Mouse (Mus musculus) kidney, postnatal 0 days (tissue): ENCODE results near the gene Pxk. TPM values are rescaled to one million over a fixed set of nuclear protein-coding genes. Genes with fewer than 3 reads are reported as not detected.
"Not testable (repeated sequence)": the region's sequence is repeated elsewhere in the genome, so short reads cannot be mapped to it uniquely, and the experiment has no call there.

Experiments
- ATAC-seq: fragments of 200-750 bp; cut with Nextera tagmentation; replicated peaks from 2 replicates; pipeline ENCODE4 v1.8.0; 2017; ENCODE audit warnings: low read depth, moderate number of reproducible peaks, moderate TSS enrichment, moderate library complexity; ENCODE audit not compliant: low FRiP score
- DNase-seq: peaks from one replicate; pipeline ENCODE4 v3.0.0-alpha.2; 2016; ENCODE audit warnings: low spot score
- H3K27ac ChIP-seq: fragments of 300-500 bp; sonication (generic); 2 replicates; pipeline ENCODE4 v1.5.1; 2014; ENCODE audit warnings: mild to moderate bottlenecking
- H3K27me3 ChIP-seq: fragments of 300-500 bp; sonication (generic); 2 replicates; pipeline ENCODE4 v1.6.1; 2014; ENCODE audit warnings: low read length, mixed read lengths; ENCODE audit not compliant: insufficient read depth
- H3K36me3 ChIP-seq: fragments of 300-500 bp; sonication (generic); 2 replicates; pipeline ENCODE4 v1.6.1; 2014; ENCODE audit warnings: low read length, mixed read lengths; ENCODE audit not compliant: insufficient read depth
- H3K4me1 ChIP-seq: fragments of 300-500 bp; sonication (generic); replicated peaks from 2 replicates; pipeline ENCODE4 v1.6.1; 2014; ENCODE audit warnings: antibody characterized with exemption, low read length, mixed read lengths; ENCODE audit not compliant: insufficient read depth
- H3K4me2 ChIP-seq: fragments of 300-500 bp; sonication (generic); 2 replicates; pipeline ENCODE4 v1.6.1; 2014; ENCODE audit warnings: mild to moderate bottlenecking, low read length, moderate library complexity, mixed read lengths
- H3K4me3 ChIP-seq: fragments of 300-500 bp; sonication (generic); replicated peaks from 2 replicates; pipeline ENCODE4 v1.5.1; 2014; ENCODE audit warnings: low read depth, low read length
- H3K9ac ChIP-seq: fragments of 300-500 bp; sonication (generic); 2 replicates; pipeline ENCODE4 v1.6.1; 2014; ENCODE audit warnings: low read depth, low read length
- H3K9me3 ChIP-seq: fragments of 300-500 bp; sonication (generic); replicated peaks from 2 replicates; pipeline ENCODE4 v1.6.1; 2016; ENCODE audit warnings: low read length, inconsistent platforms, mixed read lengths
- CTCF ChIP-seq: IDR thresholded peaks from 2 replicates; pipeline ENCODE4 v1.5.1; 2016; ENCODE audit warnings: antibody characterized with exemption, low read depth, mild to moderate bottlenecking, moderate library complexity
- WGBS: fragments of 180-500 bp; shearing (Covaris S2); extraction: QIAGEN DNeasy Blood & Tissue Kit; methylation state at CpG from one replicate; pipeline ENCODE4 v1.1.7; 2014; 5-methylcytosine and 5-hydroxymethylcytosine counted together
- polyA plus RNA-seq: library from polyadenylated mRNA; unstranded; fragments of >200 nt; fragmentation: Nextera tagmentation; extraction: Ambion mirVana; gene quantifications from 2 replicates; pipeline ENCODE4 v1.2.1, GENCODE M21; 2015

Gene Pxk
- polyA plus RNA-seq, 1 experiment from 2014 or later, result 39.4 TPM

DNA sequence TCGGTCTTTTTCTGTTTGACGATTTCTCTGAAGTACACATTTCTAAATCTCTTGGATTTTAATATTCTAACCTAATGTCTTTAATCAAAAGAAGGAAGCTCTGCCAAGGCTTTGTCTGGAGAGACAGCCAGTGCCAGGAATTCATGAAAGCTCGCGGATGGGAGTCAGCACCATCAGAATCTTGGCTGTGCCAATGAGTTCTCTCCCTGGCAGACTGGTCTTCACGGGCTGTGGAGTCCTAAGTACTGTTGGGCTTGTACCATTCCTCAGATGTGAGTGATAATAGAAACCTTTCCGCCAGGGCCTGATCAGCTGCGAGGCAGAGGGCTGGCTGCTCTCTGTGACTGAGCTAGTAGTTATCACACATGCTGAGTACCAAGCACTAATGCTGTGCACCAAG lies 25.1 kb downstream of the Pxk start:
- DNase-seq (no peak), ATAC-seq (no peak)
- Histone ChIP-seq H3K9me3 (no peaks in the 10 kb centered on the region), H3K4me2 (no peak overlapping the region), H3K36me3 (0 out of 2 replicates have a peak, but pooled peaks cover 6% of the 10 kb centered on the region), H3K27ac (no peak overlapping the region), H3K4me1 (no peaks in the 10 kb centered on the region), H3K4me3 (no peak overlapping the region), H3K9ac (no peak overlapping the region), H3K27me3 (no peaks in the 10 kb centered on the region)
- 90% methylated on average over 7 of the region's 7 CpGs for WGBS
- no peak for TF ChIP-seq CTCF

DNA sequence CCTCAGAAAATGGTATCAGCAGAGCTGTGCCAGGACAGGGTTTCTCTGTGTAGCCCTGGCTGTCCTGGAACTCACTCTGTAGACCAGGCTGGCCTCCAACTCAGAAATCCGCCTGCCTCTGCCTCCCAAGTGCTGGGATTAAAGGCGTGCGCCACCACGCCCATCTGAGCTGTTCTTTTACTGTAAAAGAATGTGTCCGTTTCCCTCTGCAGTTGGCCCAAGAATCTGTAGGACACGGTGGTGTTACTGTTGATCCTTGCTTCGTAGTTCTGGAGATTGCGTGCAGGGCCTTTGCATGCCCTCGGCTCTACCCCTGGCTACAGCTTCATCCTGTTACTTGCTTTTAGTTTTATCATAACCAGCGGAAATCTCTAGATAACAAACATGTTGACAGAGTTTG lies 25.6 kb downstream of the Pxk start:
- not testable (repeated sequence) for H3K9me3 ChIP-seq, ATAC-seq, H3K9ac ChIP-seq, H3K4me1 ChIP-seq, H3K27ac ChIP-seq, H3K36me3 ChIP-seq, DNase-seq, H3K27me3 ChIP-seq, H3K4me2 ChIP-seq, H3K4me3 ChIP-seq
- 92% methylated on average over 10 of the region's 10 CpGs for WGBS

DNA sequence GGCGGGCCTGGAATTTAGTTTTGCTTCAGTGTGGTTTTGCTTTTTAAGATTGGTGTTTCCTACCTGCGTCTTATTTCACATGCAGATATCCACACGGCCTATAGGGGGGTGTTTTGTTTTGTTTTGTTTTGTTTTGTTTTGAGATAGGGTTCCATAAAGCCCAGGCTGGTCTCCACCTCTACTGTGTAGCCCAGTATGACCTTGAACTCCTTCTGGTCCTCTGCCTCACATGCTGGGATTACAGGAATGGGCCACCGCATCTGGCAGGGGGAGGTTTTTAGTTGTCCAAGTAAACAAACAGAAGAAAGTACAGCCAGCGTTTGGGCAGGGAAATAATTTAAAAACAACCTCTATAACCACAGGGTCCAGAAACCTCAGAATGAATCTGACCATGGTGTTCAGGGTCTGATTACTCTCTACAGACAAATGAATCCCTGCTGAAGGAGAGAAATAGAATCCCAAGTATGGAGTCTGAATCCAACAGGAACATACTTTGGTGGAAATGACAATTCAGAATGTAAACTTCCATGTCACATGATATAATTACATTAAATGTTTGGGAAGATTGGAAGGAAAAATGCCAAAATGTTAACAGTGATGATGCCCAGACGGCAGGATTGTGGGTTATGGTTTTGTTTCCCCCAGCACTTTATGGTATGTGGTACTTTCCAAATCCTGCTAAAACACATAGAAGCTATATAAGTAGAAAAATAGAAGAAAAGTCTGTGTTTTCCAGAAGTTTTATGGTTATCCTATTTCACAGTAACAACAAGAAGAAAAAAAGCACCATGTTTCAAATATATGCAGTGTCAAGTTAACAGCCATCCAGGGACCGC lies 26.3 kb downstream of the Pxk start:
- Histone ChIP-seq H3K4me2 (no peak overlapping the region), H3K27ac (no peak overlapping the region), H3K27me3 (no peaks in the 10 kb centered on the region), H3K4me3 (no peak overlapping the region), H3K9ac (no peak overlapping the region), H3K36me3 (0 out of 2 replicates have a peak, but pooled peaks cover 6% of the 10 kb centered on the region), H3K9me3 (no peaks in the 10 kb centered on the region), H3K4me1 (no peaks in the 10 kb centered on the region)
- no peak for TF ChIP-seq CTCF
- no peak for ATAC-seq
- no peak for DNase-seq
- 71% methylated on average over 7 of the region's 7 CpGs for WGBS

DNA sequence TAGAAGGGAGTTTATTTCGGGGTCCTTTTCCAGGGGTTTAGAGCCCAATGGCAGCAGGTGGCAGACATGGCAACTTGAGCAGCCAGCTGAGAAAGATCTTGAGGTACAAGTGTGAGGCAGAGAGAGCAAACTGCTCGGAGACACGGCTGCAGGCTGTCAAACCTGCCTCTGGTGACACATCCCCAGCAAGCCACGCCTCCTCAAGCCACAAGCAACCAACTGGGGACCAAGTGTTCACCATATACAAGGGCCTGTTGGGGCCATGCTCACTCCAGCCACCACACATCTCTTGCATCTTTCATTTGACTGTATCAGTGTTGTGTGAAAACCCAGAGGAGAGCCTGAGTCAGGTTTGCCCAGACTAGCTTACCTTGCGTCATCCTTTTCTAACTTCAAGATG lies 30.0 kb downstream of the Pxk start:
- Histone ChIP-seq H3K9ac (no peak overlapping the region), H3K27me3 (no peaks in the 10 kb centered on the region), H3K4me3 (no peak overlapping the region), H3K27ac (no peak overlapping the region), H3K4me1 (no peaks in the 10 kb centered on the region), H3K9me3 (no peaks in the 10 kb centered on the region), H3K4me2 (no peak overlapping the region), H3K36me3 (peaks cover 18% of the 10 kb centered on the region)
- ATAC-seq, result no peak
- no peak for TF ChIP-seq CTCF
- 57% methylated on average over 5 of the region's 5 CpGs for WGBS
- no peak for DNase-seq

DNA sequence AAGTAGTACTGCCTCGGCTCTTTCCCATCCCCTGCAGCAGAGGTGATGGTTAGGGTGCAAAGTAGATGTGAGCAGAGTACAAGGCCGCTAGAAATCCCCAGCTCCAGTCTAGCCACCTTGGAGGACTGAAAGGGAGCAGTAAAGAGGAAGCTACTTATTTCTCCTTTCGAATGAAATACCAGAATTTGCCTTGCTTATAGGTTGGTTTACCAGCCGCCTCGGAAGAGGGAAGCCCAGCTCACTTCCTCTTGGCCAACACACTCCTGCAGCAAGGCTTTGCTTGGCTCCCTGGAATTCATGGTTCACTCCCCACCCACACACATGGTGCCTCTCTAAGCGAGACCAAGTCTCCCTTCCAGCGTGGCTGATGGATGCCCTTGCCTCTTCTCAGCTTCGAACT lies 34.8 kb downstream of the Pxk start:
- H3K4me2 ChIP-seq, result no peak overlapping the region
- H3K9me3 ChIP-seq, result no peaks in the 10 kb centered on the region
- WGBS, result 71% methylated on average over 8 of the region's 8 CpGs
- H3K9ac ChIP-seq, result no peak overlapping the region
- no peak overlapping the region for H3K27ac ChIP-seq
- DNase-seq (no peak), ATAC-seq (no peak)
- H3K4me3 ChIP-seq, result no peak overlapping the region
- H3K27me3 ChIP-seq, result no peaks in the 10 kb centered on the region
- no peak for TF ChIP-seq CTCF
- no peaks in the 10 kb centered on the region for H3K4me1 ChIP-seq
- peaks cover 21% of the 10 kb centered on the region for H3K36me3 ChIP-seq

DNA sequence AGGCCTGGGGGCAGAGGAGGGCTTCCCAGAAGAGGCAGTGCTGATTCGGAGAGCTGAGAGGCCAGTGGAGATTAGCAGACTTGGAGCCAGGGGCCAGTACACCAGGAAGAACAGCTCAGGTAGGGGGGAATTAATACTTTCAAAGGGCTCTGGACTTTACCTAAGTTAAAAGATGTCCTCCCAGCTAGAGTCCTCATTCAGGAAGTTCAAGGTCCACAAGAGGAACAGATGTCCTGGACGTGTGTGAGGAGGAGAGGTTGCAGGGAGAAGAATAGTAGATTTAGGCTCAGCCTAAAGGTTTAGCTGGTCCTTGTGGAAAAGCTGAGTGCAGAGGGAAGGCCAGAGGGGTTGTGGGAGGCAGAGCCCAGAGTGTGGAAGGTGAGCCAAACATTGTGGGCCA lies 36.2 kb downstream of the Pxk start:
- H3K4me2 ChIP-seq, result no peak overlapping the region
- no peak overlapping the region for H3K9ac ChIP-seq
- H3K36me3 ChIP-seq, result peaks cover 26% of the 10 kb centered on the region
- WGBS, result 75% methylated on average over 2 of the region's 2 CpGs
- TF ChIP-seq CTCF, result no peak
- no peak for DNase-seq
- peak overlapping the region; percentile 19; the same call in 1 of the 2 replicates for H3K27ac ChIP-seq
- H3K4me3 ChIP-seq, result no peak overlapping the region
- no peaks in the 10 kb centered on the region for H3K27me3 ChIP-seq
- ATAC-seq, result no peak
- H3K9me3 ChIP-seq, result no peaks in the 10 kb centered on the region
- H3K4me1 ChIP-seq, result no peaks in the 10 kb centered on the region
